Mouse (Mus musculus): Measurements from ENCODE around the gene Vmn1r129.
"Not testable (repeated sequence)": the region's sequence is repeated elsewhere in the genome, so short reads cannot be mapped to it uniquely, and the experiment has no call there.

Vmn1r129 gene

DNA sequence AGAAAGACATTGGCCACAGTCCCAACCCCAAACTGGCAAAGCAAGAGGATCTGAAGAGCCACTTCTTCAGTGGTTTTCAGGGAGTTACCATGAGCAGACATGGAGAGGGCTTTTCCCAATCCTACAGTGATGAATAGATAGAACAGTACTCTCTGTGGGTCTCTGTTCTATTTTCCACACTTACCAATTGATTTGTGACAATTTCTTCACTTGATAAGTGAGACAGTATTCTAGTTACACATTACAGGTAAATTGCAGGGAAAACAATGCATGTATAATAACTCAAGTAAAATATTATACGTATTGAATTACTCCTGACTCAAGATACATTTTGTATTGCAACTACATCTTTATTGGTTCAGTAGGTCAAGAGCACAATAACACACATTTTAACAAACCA is at the start of gene Vmn1r129:
Gene Vmn1r129 (minus strand): TSS at position 101 of the 400 bp plus-strand sequence.
- not testable (repeated sequence) for DNase-seq (ENCODE audit: low spot score)

GRCm38 (mm10) chr7:21349073-21349472 is 12.0 kb downstream of the Vmn1r129 start, which contains the start of gene Vmn1r128:
Vmn1r128 (plus strand) TSS chr7:21349373.
- DNase-seq (ENCODE audit: low spot score) = not testable (repeated sequence)

DNA sequence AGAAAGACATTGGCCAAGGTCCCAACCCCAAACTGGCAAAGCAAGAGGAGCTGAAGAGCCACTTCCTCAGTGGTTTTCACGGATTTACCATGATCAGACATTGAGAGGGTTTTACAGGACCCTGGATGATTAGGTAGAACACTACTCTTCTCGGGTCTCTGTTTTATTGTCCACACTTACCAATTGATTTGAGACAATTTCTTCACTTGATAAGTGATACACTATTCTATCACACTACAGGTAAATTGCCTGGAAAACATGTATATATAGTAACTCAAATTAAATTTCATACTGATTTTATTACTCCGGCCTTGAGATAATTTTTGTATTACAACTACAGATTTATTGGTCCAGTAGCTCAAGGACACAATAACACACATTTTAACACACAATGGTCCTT is 41.3 kb downstream of the Vmn1r129 start, which contains the start of gene Vmn1r127:
Gene Vmn1r127 (minus strand): TSS at position 101 of the 400 bp plus-strand sequence.
- DNase-seq (ENCODE audit: low spot score) = not testable (repeated sequence)

All from embryo, embryonic 10 days (tissue).